Mouse (Mus musculus): ENCODE measurements around the gene Lgmn. TPM values are rescaled to one million over a fixed set of nuclear protein-coding genes. Genes with fewer than 3 reads are reported as not detected.

Gene Lgmn
- total RNA-seq (2012; rRNA removed) = 2.2 and 4.1 TPM in 2 replicates
- polyA plus RNA-seq (2012; ENCODE audit: insufficient read depth in 1 of 2, insufficient read length in 2 of 2, low read depth in 1 of 2, low replicate concordance in 2 of 2, missing spikeins in 1 of 2) = 1 to 10 TPM in 1 of 2 experiments, not detected in 1; 8.0 TPM

DNA sequence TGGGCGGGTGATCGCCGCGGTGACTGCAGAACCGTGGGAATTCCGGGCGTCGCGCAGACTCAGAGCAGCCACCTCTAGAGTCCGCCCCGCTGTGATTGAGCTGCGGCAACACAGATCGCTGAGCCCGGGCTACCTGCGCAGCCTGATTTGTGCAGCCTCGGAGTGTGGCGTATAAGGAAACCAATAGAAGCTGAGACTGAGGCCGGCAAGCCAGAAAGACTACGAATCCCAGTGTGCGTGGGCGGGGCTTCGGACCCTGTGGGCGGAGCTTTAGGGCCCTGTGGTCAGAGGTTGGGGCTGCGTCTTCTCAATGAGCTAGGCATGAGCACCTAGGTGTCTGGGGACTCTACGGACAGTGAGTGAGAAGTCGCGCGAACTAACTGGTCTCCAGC is at the start of gene Lgmn:
Gene Lgmn, minus strand, starts transcription at position 182 of the 392 bp plus-strand sequence.
- Histone ChIP-seq H3K36me3 (ENCODE audit: control insufficient read depth in 1 of 2, insufficient read depth in 2 of 2, low read length in 2 of 2) (peaks cover 0 to 22% of the 10 kb centered on the region in 2 experiments; a peak in 2 of 4 replicates), H3K9ac (ENCODE audit: control insufficient read depth, low read depth, low read length, poor library complexity, severe bottlenecking) (peak within 1 kb of the TSS; percentile 48), H3K79me2 (ENCODE audit: control insufficient read depth, insufficient read depth, low read length, poor library complexity) (no peaks in the 10 kb centered on the region), H3K9me3 (replicated peaks; ENCODE audit: insufficient read depth, low read length) (no peaks in the 10 kb centered on the region), H3K4me1 (ENCODE audit: control insufficient read depth in 1 of 2, insufficient read depth in 2 of 2, low read length in 2 of 2) (peaks cover 8 to 30% of the 10 kb centered on the region in 2 experiments), H3K4me3 (ENCODE audit: control insufficient read depth in 1 of 2, insufficient read depth in 1 of 2, low read depth in 2 of 2, low read length in 2 of 2) (peak within 1 kb of the TSS; percentile 60 to 74), H3K27ac (ENCODE audit: control insufficient read depth, low read depth, low read length) (peak within 1 kb of the TSS; percentile 11; the same call in 1 of the 2 replicates), H3K27me3 (ENCODE audit: control insufficient read depth in 1 of 2, insufficient read depth in 2 of 2, low read length in 2 of 2) (no peaks in the 10 kb centered on the region)
- DNase-seq (ENCODE audit: low read depth, low spot score) = peak; percentile 97
- TF ChIP-seq MEF2A (IDR thresholded peaks at IDR 0.05; ENCODE audit: extremely low read depth, insufficient replicate concordance, low read depth, low read length, poor library complexity, severe bottlenecking) = no peak
- TF ChIP-seq SMC3 (IDR thresholded peaks at IDR 0.05; ENCODE audit: low read depth, low read length) = no peak
- no peak for TF ChIP-seq ELF1 (IDR thresholded peaks at IDR 0.05; ENCODE audit: low read depth, low read length)
- TF ChIP-seq NRF1 (IDR thresholded peaks at IDR 0.05; ENCODE audit: insufficient read depth, low read depth, low read length, poor library complexity, severe bottlenecking) = peak; percentile 83
- no peak for TF ChIP-seq ZMIZ1 (IDR thresholded peaks at IDR 0.05; ENCODE audit: low read depth, low read length)
- no peak for TF ChIP-seq E2F4 (IDR thresholded peaks at IDR 0.05; ENCODE audit: borderline replicate concordance, low read depth, low read length)
- TF ChIP-seq SIN3A (IDR thresholded peaks at IDR 0.05; ENCODE audit: low read length) = peak; percentile 8; the same call in 1 of the 2 replicates
- no peak for TF ChIP-seq USF2 (IDR thresholded peaks at IDR 0.05; ENCODE audit: borderline replicate concordance in 1 of 2, insufficient read depth in 1 of 2, low read depth in 1 of 2, low read length in 2 of 2)
- no peak for TF ChIP-seq KAT2A (conservative IDR thresholded peaks at IDR 0.05; ENCODE audit: low read depth, low read length)
- TF ChIP-seq MYC (IDR thresholded peaks at IDR 0.05; ENCODE audit: low read depth, low read length) = no peak
- TF ChIP-seq POLR2AphosphoS5 (IDR thresholded peaks at IDR 0.05; ENCODE audit: borderline replicate concordance, low read depth, low read length) = no peak
- TF ChIP-seq CHD1 (IDR thresholded peaks at IDR 0.05; ENCODE audit: low read depth, low read length) = no peak
- TF ChIP-seq NELFE (IDR thresholded peaks at IDR 0.05; ENCODE audit: low read depth, low read length) = peak; percentile 4; the same call in 1 of the 2 replicates
- no peak for TF ChIP-seq MAFK (IDR thresholded peaks at IDR 0.05; ENCODE audit: borderline replicate concordance, low read depth, low read length)
- no peak for TF ChIP-seq ZNF384 (IDR thresholded peaks at IDR 0.05; ENCODE audit: low read depth, low read length)
- no peak; a peak in 1 of 4 replicates for TF ChIP-seq POLR2A (IDR thresholded peaks at IDR 0.05; ENCODE audit: control insufficient read depth in 1 of 2, insufficient read depth in 1 of 2, low read depth in 1 of 2, low read length in 2 of 2, poor library complexity in 1 of 2)
- no peak for TF ChIP-seq MAZ (IDR thresholded peaks at IDR 0.05; ENCODE audit: low read depth, low read length)
- no peak for TF ChIP-seq BHLHE40 (IDR thresholded peaks at IDR 0.05; ENCODE audit: borderline replicate concordance, low read depth, low read length)
- no peak for TF ChIP-seq UBTF (IDR thresholded peaks at IDR 0.05; ENCODE audit: borderline replicate concordance, insufficient read depth, low read depth, low read length)
- 0 out of 2 replicates have a peak, but pooled peaks have one; percentile 18 for TF ChIP-seq TBP (IDR thresholded peaks at IDR 0.05; ENCODE audit: low read depth, low read length)
- no peak for TF ChIP-seq ZC3H11A (IDR thresholded peaks at IDR 0.05; ENCODE audit: low read depth, low read length)
- TF ChIP-seq RAD21 (IDR thresholded peaks at IDR 0.05; ENCODE audit: low read depth, low read length) = no peak
- TF ChIP-seq MAX (IDR thresholded peaks at IDR 0.05; ENCODE audit: low read length) = no peak
- 0 out of 2 replicates have a peak, but pooled peaks have one; percentile 16 for TF ChIP-seq MXI1 (IDR thresholded peaks at IDR 0.05; ENCODE audit: low read depth, low read length)
- no peak for TF ChIP-seq ETS1 (IDR thresholded peaks at IDR 0.05; ENCODE audit: low read depth, low read length)
- no peak for TF ChIP-seq TAL1 (IDR thresholded peaks at IDR 0.05; ENCODE audit: low read length)
- peak; percentile 31; the same call in 1 of the 2 replicates for TF ChIP-seq CHD2 (IDR thresholded peaks at IDR 0.05; ENCODE audit: low read length)
- TF ChIP-seq CTCF (IDR thresholded peaks at IDR 0.05 in 2 of 3, conservative IDR thresholded peaks at IDR 0.05 in 1 of 3; ENCODE audit: control insufficient read depth in 1 of 3, insufficient read depth in 1 of 3, low read depth in 2 of 3, low read length in 3 of 3, poor library complexity in 1 of 3, severe bottlenecking in 1 of 3) = no peak
- TF ChIP-seq JUND (IDR thresholded peaks at IDR 0.05; ENCODE audit: low read depth, low read length) = no peak
- TF ChIP-seq TCF12 (IDR thresholded peaks at IDR 0.05; ENCODE audit: low read depth, low read length) = no peak
- TF ChIP-seq GABPA (IDR thresholded peaks at IDR 0.05; ENCODE audit: low read depth, low read length) = no peak
- TF ChIP-seq GATA1 (IDR thresholded peaks at IDR 0.05; ENCODE audit: low read depth, low read length) = no peak
- TF ChIP-seq RCOR1 (IDR thresholded peaks at IDR 0.05; ENCODE audit: low read depth, low read length) = no peak
- TF ChIP-seq EP300 (IDR thresholded peaks at IDR 0.05; ENCODE audit: low read depth in 1 of 2, low read length in 2 of 2) = no peak
- TF ChIP-seq MYB (IDR thresholded peaks at IDR 0.05; ENCODE audit: low read depth, low read length) = no peak
- TF ChIP-seq USF1 (IDR thresholded peaks at IDR 0.05; ENCODE audit: low read depth, low read length) = no peak

Measured in MEL (cell line).